Mouse (Mus musculus): ENCODE results near the gene Flt1. TPM values are rescaled to one million over a fixed set of nuclear protein-coding genes. Genes with fewer than 3 reads are reported as not detected.

The Flt1 gene
- polyA plus RNA-seq, 1 experiment from 2014 or later = 11.4 TPM

- Histone ChIP-seq H3K4me3 (ENCODE audit: low read depth, low read length) (no peak overlapping the region), H3K4me2 (ENCODE audit: low read depth, severe bottlenecking) (no peak overlapping the region), H3K4me1 (ENCODE audit: control insufficient read depth, insufficient read depth, low read length) (no peaks in the 10 kb centered on the region), H3K36me3 (ENCODE audit: control insufficient read depth, insufficient read depth, low read length) (peaks cover 8% of the 10 kb centered on the region; the same call in 1 of the 2 replicates), H3K9ac (ENCODE audit: low read length) (no peak overlapping the region), H3K9me3 (ENCODE audit: control insufficient read depth, low read length) (no peaks in the 10 kb centered on the region), H3K27me3 (ENCODE audit: control insufficient read depth, insufficient read depth, low read length) (no peaks in the 10 kb centered on the region), H3K27ac (replicated peaks; ENCODE audit: low read depth, low read length) (no peak overlapping the region)
- DNase-seq (ENCODE audit: low spot score) (no peak), ATAC-seq (ENCODE audit: insufficient number of reproducible peaks, low FRiP score, low TSS enrichment, low read depth) (no peak)
- 95% methylated on average over 3 of the region's 3 CpGs for WGBS
Observed at GRCm38 (mm10) chr5:147527788-147528187, 198.0 kb downstream of the Flt1 start.

DNA sequence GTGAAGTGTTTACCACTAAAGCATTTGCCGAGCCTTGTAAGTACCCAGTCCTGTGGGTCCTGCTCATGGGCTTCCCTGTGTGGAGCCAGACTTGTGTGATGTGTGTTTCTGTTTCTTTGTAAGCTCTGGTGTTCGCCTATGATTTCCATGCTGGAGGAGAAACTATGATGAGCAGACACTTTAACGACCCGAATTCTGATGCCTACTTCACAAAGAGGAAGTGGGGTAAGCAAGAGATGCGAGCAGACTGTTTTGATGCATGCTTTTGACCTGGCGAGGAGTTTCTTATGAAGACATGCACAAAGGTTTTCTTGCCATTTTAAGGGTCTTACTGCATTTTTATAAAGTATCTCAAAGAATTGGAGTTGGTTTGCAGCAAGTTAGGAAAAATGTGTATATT lies 198.8 kb downstream of the Flt1 start:
- no peaks in the 10 kb centered on the region for H3K4me1 ChIP-seq (ENCODE audit: control insufficient read depth, insufficient read depth, low read length)
- WGBS = 89% methylated on average over 6 of the region's 6 CpGs
- peaks cover 8% of the 10 kb centered on the region; the same call in 1 of the 2 replicates for H3K36me3 ChIP-seq (ENCODE audit: control insufficient read depth, insufficient read depth, low read length)
- no peak overlapping the region for H3K9ac ChIP-seq (ENCODE audit: low read length)
- H3K27me3 ChIP-seq (ENCODE audit: control insufficient read depth, insufficient read depth, low read length) = no peaks in the 10 kb centered on the region
- DNase-seq (ENCODE audit: low spot score) (peak; percentile 6), ATAC-seq (ENCODE audit: insufficient number of reproducible peaks, low FRiP score, low TSS enrichment, low read depth) (no peak)
- no peaks in the 10 kb centered on the region for H3K9me3 ChIP-seq (ENCODE audit: control insufficient read depth, low read length)
- H3K4me3 ChIP-seq (ENCODE audit: low read depth, low read length) = no peak overlapping the region
- H3K4me2 ChIP-seq (ENCODE audit: low read depth, severe bottlenecking) = no peak overlapping the region
- no peak overlapping the region for H3K27ac ChIP-seq (replicated peaks; ENCODE audit: low read depth, low read length)

Other genes starting within 250 kb of the Flt1 start
- 500 and 518 TPM in 2 replicates for gene Pomp, start 134.4 kb upstream of the Flt1 start, polyA plus RNA-seq (2014; fragmentation: Nextera tagmentation; extraction: Ambion mirVana)
- 1.7 and 2.2 TPM in 2 replicates for gene Slc46a3, start 168.8 kb upstream of the Flt1 start, polyA plus RNA-seq (2014; fragmentation: Nextera tagmentation; extraction: Ambion mirVana)
- 4.0 and 4.2 TPM in 2 replicates for gene Mtus2, start 231.3 kb upstream of the Flt1 start, polyA plus RNA-seq (2014; fragmentation: Nextera tagmentation; extraction: Ambion mirVana)

All from limb, embryonic 11.5 days (tissue).